Mouse (Mus musculus) ES-E14 (cell line): ENCODE measurements around the gene Rasa4. TPM values are rescaled to one million over a fixed set of nuclear protein-coding genes. Genes with fewer than 3 reads are reported as not detected.

Experiments
- DNase-seq: peaks from one replicate; pipeline ENCODE4 v3.0.0-alpha.2; 2013; ENCODE audit warnings: low read depth, low spot score
- H3K27ac ChIP-seq: 2 replicates; pipeline ENCODE4 v1.5.1; 2012; ENCODE audit warnings: low read depth, mild to moderate bottlenecking, low read length, moderate library complexity, mixed read lengths; ENCODE audit not compliant: poor library complexity, insufficient read depth, severe bottlenecking
- H3K36me3 ChIP-seq: 2 replicates; pipeline ENCODE4 v1.6.1; 2012; ENCODE audit warnings: mild to moderate bottlenecking, low read length, moderate library complexity, mixed read lengths; ENCODE audit not compliant: control insufficient read depth, poor library complexity, insufficient read depth, severe bottlenecking
- H3K4me1 ChIP-seq, 2 experiments: fragments of 150-350 bp in 1 of 2; sonication (generic) in 1 of 2; 2 replicates each; pipeline ENCODE4 v1.6.1; 2012; ENCODE audit warnings: low read length in 2 of 2, mild to moderate bottlenecking in 1 of 2, mixed read lengths in 1 of 2; ENCODE audit not compliant: control insufficient read depth in 2 of 2, insufficient read depth in 2 of 2, poor library complexity in 1 of 2
- H3K4me3 ChIP-seq, 2 experiments: fragments of 150-350 bp in 1 of 2; sonication (generic) in 1 of 2; 2 replicates each; pipeline ENCODE4 v1.5.1; 2012; ENCODE audit warnings: low read length in 2 of 2, low read depth in 1 of 2, mild to moderate bottlenecking in 1 of 2, mixed read lengths in 1 of 2; ENCODE audit not compliant: insufficient read depth in 1 of 2, poor library complexity in 1 of 2, severe bottlenecking in 1 of 2
- H3K9ac ChIP-seq: 2 replicates; pipeline ENCODE4 v1.6.1; 2012; ENCODE audit warnings: low read depth, mild to moderate bottlenecking, low read length, mixed read lengths; ENCODE audit not compliant: poor library complexity, insufficient read depth, severe bottlenecking
- H3K9me3 ChIP-seq: fragments of 150-350 bp; sonication (generic); 2 replicates; pipeline ENCODE4 v1.6.1; 2012; ENCODE audit warnings: low read depth, mild to moderate bottlenecking, low read length; ENCODE audit not compliant: control insufficient read depth, insufficient read depth
- CHD2 ChIP-seq: IDR thresholded peaks from 2 replicates; pipeline ENCODE4 v1.6.1; 2014; ENCODE audit warnings: mild to moderate bottlenecking, low read depth, low read length, inconsistent platforms
- HCFC1 ChIP-seq: IDR thresholded peaks from 2 replicates; pipeline ENCODE4 v1.6.1; 2012; ENCODE audit warnings: low read length, inconsistent platforms, borderline replicate concordance; ENCODE audit not compliant: insufficient read depth
- MAFK ChIP-seq: IDR thresholded peaks from 2 replicates; pipeline ENCODE4 v1.6.1; 2014; ENCODE audit warnings: mild to moderate bottlenecking, low read depth, low read length, inconsistent platforms; ENCODE audit not compliant: insufficient read depth
- ZC3H11A ChIP-seq: IDR thresholded peaks from 2 replicates; pipeline ENCODE4 v1.6.1; 2012; ENCODE audit warnings: low read depth, mild to moderate bottlenecking, inconsistent platforms, low read length, borderline replicate concordance
- ZNF384 ChIP-seq: IDR thresholded peaks from 2 replicates; pipeline ENCODE4 v1.6.1; 2012; ENCODE audit warnings: low read depth, low read length, inconsistent platforms
- in situ Hi-C, 2 experiments: fragments of 600-800 bp; cut with MboI; formaldehyde crosslinking; loops; one replicate each; pipeline ENCODE4 v1.15.1; 2025; ENCODE audit warnings: low sequenced_read_pairs in 2 of 2, inconsistent platforms in 1 of 2; ENCODE audit not compliant: unreplicated experiment in 2 of 2
- total RNA-seq: library from RNA; depleted of rRNA; stranded (reverse); fragments of 300-350 nt; gene quantifications from 2 replicates; pipeline ENCODE4 v1.2.3, GENCODE M21; 2012

Rasa4 gene
- total RNA-seq, 1 experiment: 17.4 TPM

GRCm38 (mm10) chr5:136086290-136086689 is 2.6 kb downstream of the Rasa4 start:
- Histone ChIP-seq H3K36me3 (no peaks in the 10 kb centered on the region), H3K4me3 (no peak overlapping the region)
- in situ Hi-C loops: no loop called here

GRCm38 (mm10) chr5:136088821-136089575 is 5.3 kb downstream of the Rasa4 start:
- no peak overlapping the region for H3K4me3 ChIP-seq
- H3K27ac ChIP-seq: no peak overlapping the region
- no peak for DNase-seq
- H3K9me3 ChIP-seq: no peaks in the 10 kb centered on the region
- H3K36me3 ChIP-seq: no peaks in the 10 kb centered on the region
- H3K9ac ChIP-seq: no peak overlapping the region
- H3K4me1 ChIP-seq: peaks cover 4 to 24% of the 10 kb centered on the region in 2 experiments; a peak in 3 of 4 replicates
- in situ Hi-C loops: no loop called here
- TF ChIP-seq MAFK (no peak), HCFC1 (no peak), ZC3H11A (no peak), CHD2 (no peak), ZNF384 (no peak)

More at GRCm38 (mm10) chr5:136086290-136086689, 2.6 kb downstream of the Rasa4 start:
- H3K9me3 ChIP-seq: no peaks in the 10 kb centered on the region
- no peak overlapping the region for H3K9ac ChIP-seq
- H3K4me1 ChIP-seq: peaks cover 4 to 24% of the 10 kb centered on the region in 2 experiments; a peak in 3 of 4 replicates
- TF ChIP-seq ZNF384 (no peak), ZC3H11A (no peak), MAFK (no peak), CHD2 (no peak), HCFC1 (no peak)
- DNase-seq: no peak
- H3K27ac ChIP-seq: no peak overlapping the region

GRCm38 (mm10) chr5:136091927-136092326 is 8.2 kb downstream of the Rasa4 start:
- no peak overlapping the region for H3K9ac ChIP-seq
- no peaks in the 10 kb centered on the region for H3K9me3 ChIP-seq
- H3K4me1 ChIP-seq: peaks cover 2 to 15% of the 10 kb centered on the region in 2 experiments; a peak in 3 of 4 replicates
- no peaks in the 10 kb centered on the region for H3K36me3 ChIP-seq
- in situ Hi-C loops: no loop called here
- H3K27ac ChIP-seq: no peak overlapping the region
- no peak for DNase-seq
- no peak overlapping the region for H3K4me3 ChIP-seq
- TF ChIP-seq ZC3H11A (no peak), HCFC1 (no peak), CHD2 (no peak), MAFK (no peak), ZNF384 (no peak)

- no peak for TF ChIP-seq HCFC1
- no peak for TF ChIP-seq CHD2
- no peak for TF ChIP-seq ZNF384
- TF ChIP-seq ZC3H11A: no peak
- TF ChIP-seq MAFK: no peak
- H3K36me3 ChIP-seq: no peaks in the 10 kb centered on the region
- H3K4me3 ChIP-seq: no peak overlapping the region
- DNase-seq: no peak
- no peaks in the 10 kb centered on the region for H3K9me3 ChIP-seq
- in situ Hi-C loops: no loop called here
- peaks cover 2 to 8% of the 10 kb centered on the region in 2 experiments; a peak in 3 of 4 replicates for H3K4me1 ChIP-seq
- H3K27ac ChIP-seq: no peak overlapping the region
- no peak overlapping the region for H3K9ac ChIP-seq
Measured at GRCm38 (mm10) chr5:136094249-136095010, 10.7 kb downstream of the Rasa4 start.
